Mouse (Mus musculus) erythroblast, embryonic 14.5 days (primary cell): ENCODE measurements around the gene Il12b.

Experiments used
- GATA1 ChIP-seq: IDR thresholded peaks from 2 replicates; pipeline ENCODE4 v1.6.1; 2012; ENCODE audit warnings: low read length, inconsistent platforms, mixed read lengths
- TAL1 ChIP-seq: IDR thresholded peaks from 3 replicates; pipeline ENCODE4 v1.6.1; 2012; ENCODE audit warnings: low read length, inconsistent platforms, mixed read lengths

GRCm38 (mm10) chr11:44423261-44423660 is 23.4 kb downstream of the Il12b start:
- no peak for TF ChIP-seq GATA1
- no peak for TF ChIP-seq TAL1
